Mouse (Mus musculus) embryonic fibroblast, embryonic 13.5 days (primary cell): Measurements from ENCODE around the gene Hps4. TPM values are rescaled to one million over a fixed set of nuclear protein-coding genes. Genes with fewer than 3 reads are reported as not detected.

ENCODE experiments used
- H3K27ac ChIP-seq: 2 replicates; pipeline ENCODE4 v1.5.1; 2012; ENCODE audit warnings: low read length, control low read depth, inconsistent platforms; ENCODE audit not compliant: insufficient read depth
- H3K4me1 ChIP-seq: 2 replicates; pipeline ENCODE4 v1.6.1; 2011; ENCODE audit warnings: low read length; ENCODE audit not compliant: control insufficient read depth, insufficient read depth
- H3K4me3 ChIP-seq: 2 replicates; pipeline ENCODE4 v1.5.1; 2011; ENCODE audit warnings: mild to moderate bottlenecking, control low read depth, low read length; ENCODE audit not compliant: insufficient read depth
- CTCF ChIP-seq: IDR thresholded peaks from 2 replicates; pipeline ENCODE4 v1.5.1; 2011; ENCODE audit warnings: mild to moderate bottlenecking, control low read depth, low read length, moderate library complexity, borderline replicate concordance; ENCODE audit not compliant: insufficient read depth
- POLR2A ChIP-seq: IDR thresholded peaks from 2 replicates; pipeline ENCODE4 v1.6.1; 2011; ENCODE audit warnings: low read depth, mild to moderate bottlenecking, control low read depth, low read length, moderate library complexity
- polyA plus RNA-seq: library from polyadenylated mRNA; stranded (reverse); fragments of >200 nt; gene quantifications from 2 replicates; pipeline ENCODE4 v1.2.4, GENCODE M21; 2011; ENCODE audit warnings: low read depth; ENCODE audit not compliant: missing spikeins, insufficient read length

Hps4 gene
- polyA plus RNA-seq, 1 experiment, result 24.3 TPM

DNA sequence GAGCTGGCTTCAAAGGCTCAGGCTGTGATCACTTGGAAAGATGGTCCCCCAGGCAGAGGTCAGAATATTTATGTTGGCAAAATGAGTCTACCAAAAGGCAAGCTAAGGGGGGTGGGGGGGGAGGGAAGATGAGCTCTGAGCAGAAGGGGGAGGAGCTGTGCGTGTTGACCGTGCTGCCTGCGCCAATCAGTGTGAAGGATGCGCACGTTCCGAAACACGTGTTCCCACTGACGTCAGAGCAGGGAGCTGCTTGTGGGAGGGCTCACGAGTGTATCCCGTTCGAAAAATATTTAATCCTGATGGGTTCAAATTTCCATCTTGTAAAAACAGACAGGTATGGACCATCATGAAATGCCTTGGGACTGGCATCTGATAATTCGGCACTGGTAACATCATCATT is 76.7 kb downstream of the Hps4 start:
- Histone ChIP-seq H3K4me3 (no peak overlapping the region), H3K27ac (no peak overlapping the region), H3K4me1 (no peaks in the 10 kb centered on the region)
- no peak for TF ChIP-seq POLR2A
- no peak for TF ChIP-seq CTCF

DNA sequence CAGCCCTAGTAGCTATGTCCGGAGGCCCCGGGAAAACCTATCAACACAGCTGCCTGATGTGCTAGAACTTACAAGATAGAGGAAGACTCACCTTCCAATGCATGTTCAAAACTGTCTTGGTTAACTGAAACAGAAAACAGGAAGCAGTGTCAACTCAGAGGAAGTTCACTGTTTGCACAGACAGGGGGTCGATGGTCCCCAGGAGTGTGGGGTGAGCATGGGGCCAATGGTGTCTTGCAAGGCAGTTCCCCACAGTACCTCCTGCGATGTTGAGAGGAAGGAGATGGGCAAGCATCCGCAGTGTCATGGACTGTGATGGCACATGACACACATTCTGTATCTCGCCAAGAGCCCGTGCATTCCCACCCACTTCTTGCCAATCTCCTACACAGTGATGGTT is 83.8 kb downstream of the Hps4 start:
- Histone ChIP-seq H3K4me1 (no peaks in the 10 kb centered on the region), H3K4me3 (no peak overlapping the region), H3K27ac (no peak overlapping the region)
- TF ChIP-seq CTCF (no peak), POLR2A (no peak)

GRCm38 (mm10) chr5:112427283-112427682 is 84.4 kb downstream of the Hps4 start:
- Histone ChIP-seq H3K27ac (no peak overlapping the region), H3K4me3 (no peak overlapping the region), H3K4me1 (no peaks in the 10 kb centered on the region)
- TF ChIP-seq POLR2A (no peak), CTCF (peak; percentile 60; the same call in 1 of the 2 replicates)

Other genes starting within 250 kb of the Hps4 start
- gene Cryba4, start 90.6 kb upstream of the Hps4 start, polyA plus RNA-seq, result not detected in 2 replicates
- not detected in 2 replicates for gene Crybb1, start 87.3 kb upstream of the Hps4 start, polyA plus RNA-seq
- 39.6 and 48.3 TPM in 2 replicates for gene Tpst2, start 66.4 kb upstream of the Hps4 start, polyA plus RNA-seq
- gene Tfip11, start 16.7 kb upstream of the Hps4 start, polyA plus RNA-seq, result 15.6 and 21.8 TPM in 2 replicates
- 19.2 and 24.2 TPM in 2 replicates for gene Srrd, start within 50 bp of the Hps4 start, polyA plus RNA-seq
- not detected in 2 replicates for gene Gm6583, start 12.9 kb downstream of the Hps4 start, polyA plus RNA-seq
- gene Asphd2, start 51.8 kb downstream of the Hps4 start, polyA plus RNA-seq, result 2.0 and 4.3 TPM in 2 replicates
- gene Gm6588, start 106.3 kb downstream of the Hps4 start, polyA plus RNA-seq, result not detected in 2 replicates
- 0.32 TPM in 1 of 2 replicates, not detected in the other for gene Sez6l, start 234.1 kb downstream of the Hps4 start, polyA plus RNA-seq